Mouse (Mus musculus) lung, embryonic 14.5 days (tissue): Measurements from ENCODE around the gene Grk5. TPM values are rescaled to one million over a fixed set of nuclear protein-coding genes. Genes with fewer than 3 reads are reported as not detected.

Source experiments
- ATAC-seq: fragments of 200-750 bp; cut with Nextera tagmentation; 2 replicates; pipeline ENCODE4 v1.8.0; 2017; ENCODE audit warnings: mild to moderate bottlenecking, moderate TSS enrichment, moderate library complexity; ENCODE audit not compliant: insufficient read depth
- DNase-seq: peaks from one replicate; pipeline ENCODE4 v3.0.0-alpha.2; 2015
- H3K27ac ChIP-seq: fragments of 300-500 bp; sonication (generic); 2 replicates; pipeline ENCODE4 v1.5.1; 2014; ENCODE audit warnings: low read depth, mild to moderate bottlenecking, moderate library complexity
- H3K27me3 ChIP-seq: fragments of 300-500 bp; sonication (generic); 2 replicates; pipeline ENCODE4 v1.6.1; 2014; ENCODE audit warnings: low read length, control low read depth; ENCODE audit not compliant: insufficient read depth
- H3K36me3 ChIP-seq: fragments of 300-500 bp; sonication (generic); 2 replicates; pipeline ENCODE4 v1.6.1; 2014; ENCODE audit warnings: control low read depth; ENCODE audit not compliant: insufficient read depth
- H3K4me1 ChIP-seq: fragments of 300-500 bp; sonication (generic); 2 replicates; pipeline ENCODE4 v1.6.1; 2014; ENCODE audit warnings: antibody characterized with exemption, control low read depth; ENCODE audit not compliant: insufficient read depth
- H3K4me2 ChIP-seq: fragments of 300-500 bp; sonication (generic); 2 replicates; pipeline ENCODE4 v1.6.1; 2014; ENCODE audit warnings: mild to moderate bottlenecking
- H3K4me3 ChIP-seq: fragments of 300-500 bp; sonication (generic); 2 replicates; pipeline ENCODE4 v1.5.1; 2014; ENCODE audit warnings: low read depth, low read length
- H3K9ac ChIP-seq: fragments of 300-500 bp; sonication (generic); 2 replicates; pipeline ENCODE4 v1.6.1; 2014
- H3K9me3 ChIP-seq: fragments of 300-500 bp; sonication (generic); 2 replicates; pipeline ENCODE4 v1.6.1; 2016; ENCODE audit warnings: low read depth, low read length, control low read depth
- CTCF ChIP-seq: IDR thresholded peaks from 2 replicates; pipeline ENCODE4 v1.5.1; 2016; ENCODE audit warnings: antibody characterized with exemption, low read depth
- WGBS: fragments of 180-500 bp; shearing (Covaris S2); extraction: QIAGEN DNeasy Blood & Tissue Kit; methylation state at CpG from one replicate; pipeline ENCODE4 v1.1.7; 2014; 5-methylcytosine and 5-hydroxymethylcytosine counted together
- polyA plus RNA-seq: library from polyadenylated mRNA; unstranded; fragments of >200 nt; fragmentation: Nextera tagmentation; extraction: Ambion mirVana; gene quantifications from 2 replicates; pipeline ENCODE4 v1.2.1, GENCODE M21; 2014

The Grk5 gene
- polyA plus RNA-seq, 1 experiment from 2014 or later = 4.5 TPM

- no peaks in the 10 kb centered on the region for H3K9me3 ChIP-seq
- DNase-seq = peak; percentile 43
- peak overlapping the region; percentile 79 for H3K4me3 ChIP-seq
- peak overlapping the region; percentile 81 for H3K4me2 ChIP-seq
- H3K9ac ChIP-seq = peak overlapping the region; percentile 86
- no peak for TF ChIP-seq CTCF
- no peak overlapping the region for H3K27ac ChIP-seq
- no peaks in the 10 kb centered on the region; the same call in 1 of the 2 replicates for H3K4me1 ChIP-seq
- H3K27me3 ChIP-seq = no peaks in the 10 kb centered on the region
- WGBS = 8% methylated on average over 4 of the region's 5 CpGs
- no peaks in the 10 kb centered on the region for H3K36me3 ChIP-seq
- ATAC-seq = no peak
Measured at GRCm38 (mm10) chr19:60891123-60891470, 1.5 kb downstream of the Grk5 start.

- peak overlapping the region; percentile 81 for H3K4me2 ChIP-seq
- no peaks in the 10 kb centered on the region for H3K27me3 ChIP-seq
- WGBS = 17% methylated on average over 1 of the region's 1 CpGs
- H3K27ac ChIP-seq = no peak overlapping the region
- H3K4me1 ChIP-seq = no peaks in the 10 kb centered on the region; the same call in 1 of the 2 replicates
- H3K36me3 ChIP-seq = no peaks in the 10 kb centered on the region
- DNase-seq = peak; percentile 80
- no peaks in the 10 kb centered on the region for H3K9me3 ChIP-seq
- peak; percentile 84 for TF ChIP-seq CTCF
- H3K9ac ChIP-seq = peak overlapping the region; percentile 14; the same call in 1 of the 2 replicates
- ATAC-seq = no peak
- H3K4me3 ChIP-seq = peak overlapping the region; percentile 79; the same call in 1 of the 2 replicates
Measured at GRCm38 (mm10) chr19:60891934-60892547, 2.5 kb downstream of the Grk5 start.

GRCm38 (mm10) chr19:60895251-60895880 lies 5.8 kb downstream of the Grk5 start:
- DNase-seq (no peak), ATAC-seq (no peak)
- TF ChIP-seq CTCF = no peak
- no peaks in the 10 kb centered on the region for H3K9me3 ChIP-seq
- H3K4me3 ChIP-seq = no peak overlapping the region
- no peaks in the 10 kb centered on the region for H3K36me3 ChIP-seq
- H3K4me2 ChIP-seq = no peak overlapping the region
- WGBS = 16% methylated on average over 3 of the region's 3 CpGs
- H3K27me3 ChIP-seq = no peaks in the 10 kb centered on the region
- no peak overlapping the region; the same call in 1 of the 2 replicates for H3K9ac ChIP-seq
- no peak overlapping the region for H3K27ac ChIP-seq
- no peaks in the 10 kb centered on the region; the same call in 1 of the 2 replicates for H3K4me1 ChIP-seq

GRCm38 (mm10) chr19:60903139-60903538 lies 13.6 kb downstream of the Grk5 start:
- Histone ChIP-seq H3K27me3 (no peaks in the 10 kb centered on the region), H3K4me2 (no peak overlapping the region), H3K9me3 (no peaks in the 10 kb centered on the region), H3K4me3 (no peak overlapping the region), H3K27ac (no peak overlapping the region), H3K36me3 (no peaks in the 10 kb centered on the region), H3K4me1 (no peaks in the 10 kb centered on the region), H3K9ac (no peak overlapping the region)
- ATAC-seq (no peak), DNase-seq (no peak)
- no peak for TF ChIP-seq CTCF
- 47% methylated on average over 1 of the region's 1 CpGs for WGBS

- H3K9ac ChIP-seq = no peak overlapping the region
- no peaks in the 10 kb centered on the region for H3K27me3 ChIP-seq
- no peak overlapping the region for H3K4me3 ChIP-seq
- no peaks in the 10 kb centered on the region for H3K4me1 ChIP-seq
- H3K4me2 ChIP-seq = no peak overlapping the region
- no peaks in the 10 kb centered on the region for H3K9me3 ChIP-seq
- DNase-seq = no peak
- TF ChIP-seq CTCF = no peak
- H3K36me3 ChIP-seq = no peaks in the 10 kb centered on the region
- H3K27ac ChIP-seq = no peak overlapping the region
- 96% methylated on average over 1 of the region's 1 CpGs for WGBS
- ATAC-seq = no peak
Measured at GRCm38 (mm10) chr19:60903971-60904370, 14.4 kb downstream of the Grk5 start.

GRCm38 (mm10) chr19:60905477-60905876 lies 15.9 kb downstream of the Grk5 start:
- no peak for ATAC-seq
- no peaks in the 10 kb centered on the region for H3K4me1 ChIP-seq
- no peak for TF ChIP-seq CTCF

GRCm38 (mm10) chr19:60910304-60910703 lies 20.8 kb downstream of the Grk5 start:
- H3K36me3 ChIP-seq = no peaks in the 10 kb centered on the region
- ATAC-seq (no peak), DNase-seq (no peak)
- no peak overlapping the region for H3K9ac ChIP-seq
- H3K4me1 ChIP-seq = no peaks in the 10 kb centered on the region
- no peaks in the 10 kb centered on the region for H3K9me3 ChIP-seq
- no peak overlapping the region for H3K4me3 ChIP-seq
- no peak for TF ChIP-seq CTCF
- no peaks in the 10 kb centered on the region for H3K27me3 ChIP-seq
- H3K27ac ChIP-seq = no peak overlapping the region
- H3K4me2 ChIP-seq = no peak overlapping the region

More at GRCm38 (mm10) chr19:60905477-60905876, 15.9 kb downstream of the Grk5 start:
- 90% methylated on average over 5 of the region's 5 CpGs for WGBS
- Histone ChIP-seq H3K36me3 (no peaks in the 10 kb centered on the region), H3K27ac (no peak overlapping the region), H3K27me3 (no peaks in the 10 kb centered on the region), H3K4me3 (no peak overlapping the region), H3K4me2 (no peak overlapping the region), H3K9me3 (no peaks in the 10 kb centered on the region), H3K9ac (no peak overlapping the region)
- no peak for DNase-seq
